Mouse (Mus musculus) liver, embryonic 13.5 days (tissue): Measurements from ENCODE around the gene Ccdc181. TPM values are rescaled to one million over a fixed set of nuclear protein-coding genes. Genes with fewer than 3 reads are reported as not detected.

Experiments used
- ATAC-seq: fragments of 200-750 bp; cut with Nextera tagmentation; 2 replicates; pipeline ENCODE4 v1.8.0; 2017; ENCODE audit warnings: low read depth, mild to moderate bottlenecking, moderate number of reproducible peaks, moderate library complexity
- DNase-seq: peaks from one replicate; pipeline ENCODE4 v3.0.0; 2022
- H3K27ac ChIP-seq: fragments of 300-500 bp; sonication (generic); 2 replicates; pipeline ENCODE4 v1.5.1; 2015; ENCODE audit warnings: moderate library complexity, mild to moderate bottlenecking, inconsistent platforms
- H3K27me3 ChIP-seq: fragments of 300-500 bp; sonication (generic); 2 replicates; pipeline ENCODE4 v1.6.1; 2015; ENCODE audit warnings: mild to moderate bottlenecking, inconsistent platforms
- H3K36me3 ChIP-seq: fragments of 300-500 bp; sonication (generic); 2 replicates; pipeline ENCODE4 v1.6.1; 2015; ENCODE audit warnings: mild to moderate bottlenecking, inconsistent platforms
- H3K4me1 ChIP-seq: fragments of 300-500 bp; sonication (generic); replicated peaks from 2 replicates; pipeline ENCODE4 v1.6.1; 2015; ENCODE audit warnings: inconsistent platforms
- H3K4me2 ChIP-seq: fragments of 300-500 bp; sonication (generic); 2 replicates; pipeline ENCODE4 v1.6.1; 2015; ENCODE audit warnings: inconsistent platforms, mild to moderate bottlenecking, moderate library complexity
- H3K4me3 ChIP-seq: fragments of 300-500 bp; sonication (generic); replicated peaks from 2 replicates; pipeline ENCODE4 v1.5.1; 2015; ENCODE audit warnings: mild to moderate bottlenecking, inconsistent platforms
- H3K9ac ChIP-seq: fragments of 300-500 bp; sonication (generic); 2 replicates; pipeline ENCODE4 v1.6.1; 2015; ENCODE audit warnings: mild to moderate bottlenecking, inconsistent platforms
- H3K9me3 ChIP-seq: fragments of 300-500 bp; sonication (generic); replicated peaks from 2 replicates; pipeline ENCODE4 v1.6.1; 2016; ENCODE audit warnings: inconsistent platforms
- WGBS: fragments of 180-500 bp; shearing (Covaris S2); methylation state at CpG from one replicate; pipeline ENCODE4 v1.1.7; 2015; ENCODE audit not compliant: insufficient replicate concordance; 5-methylcytosine and 5-hydroxymethylcytosine counted together
- polyA plus RNA-seq: library from polyadenylated mRNA; unstranded; fragments of >200 nt; fragmentation: Nextera tagmentation; extraction: Ambion mirVana; gene quantifications from 2 replicates; pipeline ENCODE4 v1.2.1, GENCODE M21; 2015

The Ccdc181 gene
- polyA plus RNA-seq, 1 experiment from 2014 or later = 4.7 TPM

DNA sequence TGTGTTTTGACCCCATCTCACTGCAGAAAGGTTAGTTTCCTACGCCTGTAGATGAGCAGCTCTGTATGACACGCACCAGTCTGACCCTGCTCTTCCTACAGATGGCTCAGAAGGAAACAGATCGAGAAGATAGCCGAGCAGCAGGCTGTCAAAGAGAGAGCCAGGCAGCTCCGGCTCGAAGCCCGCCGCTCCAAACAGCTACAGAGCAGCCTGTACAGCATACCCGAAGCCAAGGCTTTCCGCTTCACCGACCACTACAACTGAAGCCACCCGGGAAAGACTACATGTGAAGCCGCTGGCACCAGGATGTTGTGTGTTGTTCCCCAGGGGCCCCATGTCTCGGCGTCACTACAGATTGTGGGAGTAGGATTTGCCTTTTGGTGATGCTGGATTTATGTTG lies 12.0 kb downstream of the Ccdc181 start:
- no peak overlapping the region for H3K27ac ChIP-seq
- no peaks in the 10 kb centered on the region for H3K4me1 ChIP-seq
- H3K4me2 ChIP-seq = no peak overlapping the region
- ATAC-seq (no peak), DNase-seq (no peak)
- no peaks in the 10 kb centered on the region for H3K27me3 ChIP-seq
- peaks cover 21% of the 10 kb centered on the region for H3K36me3 ChIP-seq
- H3K9ac ChIP-seq = no peak overlapping the region
- 45% methylated on average over 15 of the region's 15 CpGs for WGBS
- no peak overlapping the region for H3K4me3 ChIP-seq
- H3K9me3 ChIP-seq = no peaks in the 10 kb centered on the region

DNA sequence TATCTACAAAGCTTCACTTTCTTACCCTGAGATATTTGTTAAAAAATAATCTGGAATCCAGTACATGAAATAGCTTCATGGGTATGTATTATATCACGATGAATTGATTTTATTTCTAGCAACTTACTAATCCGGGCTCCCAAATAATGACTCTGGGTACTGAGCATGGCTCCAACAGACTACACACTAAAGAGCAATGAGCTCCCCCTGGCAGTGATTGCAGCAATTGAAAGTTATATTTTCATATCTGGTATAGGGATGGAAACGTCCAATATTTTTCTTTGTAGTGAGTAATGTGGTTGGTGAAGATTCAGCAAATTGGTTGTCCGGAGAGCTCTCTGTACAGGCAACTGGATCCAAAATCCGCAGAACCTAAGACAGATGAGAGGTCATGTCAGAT lies 16.7 kb downstream of the Ccdc181 start:
- DNase-seq = no peak
- Histone ChIP-seq H3K4me2 (no peak overlapping the region), H3K4me1 (no peaks in the 10 kb centered on the region), H3K9me3 (no peaks in the 10 kb centered on the region), H3K4me3 (no peak overlapping the region), H3K36me3 (peaks cover 47% of the 10 kb centered on the region), H3K9ac (no peak overlapping the region), H3K27me3 (no peaks in the 10 kb centered on the region), H3K27ac (no peak overlapping the region)
- ATAC-seq = no peak
- WGBS = 78% methylated on average over 5 of the region's 5 CpGs

DNA sequence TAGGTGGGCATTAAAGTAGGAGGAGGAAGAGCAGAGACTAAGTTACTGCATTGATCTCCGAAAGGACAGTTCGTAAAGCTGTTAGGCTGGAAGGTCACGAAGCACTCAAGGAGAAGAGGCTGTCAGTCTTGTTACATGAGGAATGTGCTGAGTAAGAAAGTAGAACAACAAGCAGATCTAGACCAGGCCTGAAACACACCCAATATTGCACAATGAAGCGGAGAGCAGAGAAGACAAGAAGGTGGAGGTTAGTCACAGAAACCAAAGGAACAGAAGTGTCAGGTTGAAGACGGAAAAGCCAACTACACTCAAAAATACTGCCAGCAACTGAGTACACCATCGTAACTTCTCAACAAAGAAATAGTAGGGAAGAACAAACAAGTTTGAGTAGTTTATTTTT lies 18.7 kb downstream of the Ccdc181 start:
- ATAC-seq (no peak), DNase-seq (no peak)

DNA sequence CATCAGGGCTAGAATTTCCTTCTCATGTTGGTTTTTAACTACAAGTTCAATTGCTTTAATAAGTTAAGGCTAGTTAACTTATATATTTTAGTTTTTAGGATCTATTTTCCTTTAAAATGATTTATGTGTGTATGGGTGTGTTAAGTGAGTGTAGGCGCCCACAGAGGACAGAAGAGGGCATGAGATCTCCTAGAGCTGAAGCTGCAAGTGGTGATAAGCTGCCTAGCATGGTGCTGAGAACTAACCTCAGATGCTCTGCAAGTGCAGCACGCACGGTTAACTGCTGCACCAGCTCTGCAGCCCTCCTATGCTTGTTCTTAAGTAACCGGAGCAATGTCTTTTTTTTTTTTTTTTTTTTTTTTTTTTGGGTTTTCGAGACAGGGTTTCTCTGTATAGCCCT lies 21.1 kb downstream of the Ccdc181 start:
- H3K4me2 ChIP-seq = no peak overlapping the region
- H3K4me3 ChIP-seq = no peak overlapping the region
- WGBS = 73% methylated on average over 4 of the region's 5 CpGs
- H3K9me3 ChIP-seq = no peaks in the 10 kb centered on the region
- peaks cover 69% of the 10 kb centered on the region for H3K36me3 ChIP-seq
- no peak overlapping the region for H3K9ac ChIP-seq
- no peak overlapping the region for H3K27ac ChIP-seq
- H3K27me3 ChIP-seq = no peaks in the 10 kb centered on the region
- no peak for DNase-seq
- H3K4me1 ChIP-seq = no peaks in the 10 kb centered on the region
- no peak for ATAC-seq

More for the DNA sequence above, 18.7 kb downstream of the Ccdc181 start:
- Histone ChIP-seq H3K4me3 (no peak overlapping the region), H3K27me3 (no peaks in the 10 kb centered on the region), H3K4me2 (no peak overlapping the region), H3K9ac (no peak overlapping the region), H3K36me3 (peaks cover 63% of the 10 kb centered on the region), H3K27ac (no peak overlapping the region), H3K9me3 (no peaks in the 10 kb centered on the region), H3K4me1 (no peaks in the 10 kb centered on the region)
- WGBS = 87% methylated on average over 6 of the region's 6 CpGs

DNA sequence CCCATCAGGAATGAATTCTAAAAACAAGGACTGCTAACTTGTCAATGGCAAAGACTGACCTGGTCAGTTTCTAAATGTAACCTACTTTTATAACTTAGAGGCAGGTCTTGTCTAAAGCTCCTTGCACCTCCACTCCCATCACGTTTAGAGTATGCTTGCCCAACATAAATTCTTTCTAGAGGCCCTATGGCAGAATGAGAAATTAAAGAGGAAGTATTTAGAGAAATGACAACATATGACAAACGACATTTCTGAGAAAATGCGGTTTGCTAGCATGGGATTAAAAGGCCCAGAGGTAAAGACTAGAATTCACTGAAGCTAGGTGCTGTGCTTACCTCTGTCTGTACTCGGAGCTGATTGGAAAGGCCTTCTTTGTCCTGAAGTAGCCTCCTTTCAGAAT lies 26.6 kb downstream of the Ccdc181 start:
- DNase-seq = no peak
- H3K27me3 ChIP-seq = no peaks in the 10 kb centered on the region
- H3K9ac ChIP-seq = no peak overlapping the region
- no peak overlapping the region for H3K27ac ChIP-seq
- H3K9me3 ChIP-seq = no peaks in the 10 kb centered on the region
- 71% methylated on average over 4 of the region's 4 CpGs for WGBS
- no peak overlapping the region for H3K4me2 ChIP-seq
- no peak overlapping the region for H3K4me3 ChIP-seq
- no peak for ATAC-seq
- H3K4me1 ChIP-seq = peaks cover 10% of the 10 kb centered on the region
- H3K36me3 ChIP-seq = peaks cover 54% of the 10 kb centered on the region

DNA sequence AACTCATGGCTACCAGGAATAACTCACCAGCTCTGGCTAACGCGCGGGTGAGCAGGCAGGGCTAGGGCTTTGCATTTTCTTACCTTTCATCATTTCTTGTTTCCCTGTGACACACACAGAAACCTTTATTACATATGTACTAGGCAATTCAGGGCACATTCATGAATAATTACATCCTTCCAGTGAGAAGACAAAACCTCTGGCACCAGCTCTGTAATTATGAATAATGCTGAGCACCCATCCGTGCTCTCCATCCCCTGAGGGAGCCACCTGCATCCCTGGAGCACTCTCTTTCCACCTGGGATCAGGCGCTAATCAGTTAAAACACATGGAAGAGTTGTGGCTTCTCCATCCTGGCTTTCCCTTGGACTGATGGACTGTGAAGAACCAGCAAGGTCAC lies 28.4 kb downstream of the Ccdc181 start, which contains the start of gene Nme7:
TSS of gene Nme7 (plus strand) at position 301 of the 400 bp plus-strand sequence.
- no peak within 1 kb of the TSS for H3K4me2 ChIP-seq
- H3K36me3 ChIP-seq = peaks cover 39% of the 10 kb centered on the region
- H3K9me3 ChIP-seq = no peaks in the 10 kb centered on the region
- 87% methylated on average over 5 of the region's 5 CpGs for WGBS
- H3K4me3 ChIP-seq = no peak within 1 kb of the TSS
- no peak within 1 kb of the TSS for H3K27ac ChIP-seq
- ATAC-seq (no peak), DNase-seq (no peak)
- H3K9ac ChIP-seq = no peak within 1 kb of the TSS
- H3K4me1 ChIP-seq = peaks cover 18% of the 10 kb centered on the region
- no peaks in the 10 kb centered on the region for H3K27me3 ChIP-seq

DNA sequence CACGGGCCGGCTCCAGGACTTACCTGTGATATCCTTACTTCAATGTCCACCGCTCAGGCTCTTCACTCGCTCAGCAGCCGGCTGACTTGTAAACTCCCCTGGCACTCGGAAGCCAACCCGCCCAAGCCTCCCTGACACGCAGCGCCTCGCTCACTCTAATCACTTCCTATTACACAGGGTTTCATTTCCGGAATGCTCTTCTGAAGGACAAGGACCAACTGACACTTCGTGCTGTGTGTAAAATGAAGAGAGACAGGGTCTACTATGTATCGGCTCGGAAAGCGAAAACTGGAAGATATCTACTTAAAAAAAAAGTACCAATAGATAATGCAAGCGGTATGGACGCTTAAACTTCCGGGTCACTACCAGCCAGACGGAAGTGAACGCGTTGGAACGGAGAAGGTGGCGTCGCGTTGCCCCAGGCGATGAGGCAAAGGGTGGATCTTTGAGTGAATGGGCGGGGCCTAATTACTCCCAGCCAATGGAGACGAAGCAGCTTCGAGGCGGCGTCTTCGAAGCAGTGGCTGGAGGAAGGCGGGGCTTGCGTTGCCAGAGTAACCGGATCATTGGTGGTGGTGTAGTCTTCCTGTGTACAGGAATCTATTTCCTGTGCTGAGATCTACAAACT lies 31.9 kb downstream of the Ccdc181 start, which contains the start of gene Blzf1:
TSS of gene Blzf1 (minus strand) at position 366 of the 628 bp plus-strand sequence.
- H3K27ac ChIP-seq = peak within 1 kb of the TSS; percentile 80
- H3K27me3 ChIP-seq = no peaks in the 10 kb centered on the region
- peak within 1 kb of the TSS; percentile 85 for H3K9ac ChIP-seq
- DNase-seq (peak; percentile 97), ATAC-seq (peak; percentile 99)
- H3K9me3 ChIP-seq = no peaks in the 10 kb centered on the region
- under 1% methylated on average over 35 of the region's 35 CpGs for WGBS
- H3K36me3 ChIP-seq = peaks cover 9% of the 10 kb centered on the region
- H3K4me3 ChIP-seq = peak within 1 kb of the TSS; percentile 73
- H3K4me1 ChIP-seq = peaks cover 18% of the 10 kb centered on the region
- H3K4me2 ChIP-seq = peak within 1 kb of the TSS; percentile 89

DNA sequence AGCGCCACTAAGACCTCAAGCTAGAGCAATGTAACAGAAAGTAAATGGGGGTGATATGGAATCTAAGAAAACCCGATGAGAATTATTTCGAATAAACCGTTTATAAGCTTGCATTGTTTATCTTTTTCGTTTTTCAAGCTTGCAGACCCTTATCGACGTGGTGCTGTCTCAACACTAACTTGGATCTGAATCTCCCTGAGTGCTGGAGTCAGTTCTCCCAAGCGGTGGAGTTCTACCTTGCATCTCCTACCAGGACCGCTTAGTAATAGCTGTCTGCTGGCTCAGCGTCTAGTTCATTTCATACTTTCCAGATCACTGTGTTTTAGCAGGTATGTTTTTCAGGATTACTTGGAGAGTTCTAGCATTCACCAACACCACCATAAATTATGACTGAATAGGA lies 32.5 kb downstream of the Ccdc181 start:
- Histone ChIP-seq H3K36me3 (peaks cover 3% of the 10 kb centered on the region; the same call in 1 of the 2 replicates), H3K4me2 (peak overlapping the region; percentile 89), H3K27me3 (no peaks in the 10 kb centered on the region), H3K4me3 (peak overlapping the region; percentile 73), H3K4me1 (peaks cover 18% of the 10 kb centered on the region), H3K27ac (peak overlapping the region; percentile 48; the same call in 1 of the 2 replicates), H3K9me3 (no peaks in the 10 kb centered on the region), H3K9ac (peak overlapping the region; percentile 65)
- ATAC-seq (no peak), DNase-seq (no peak)
- WGBS = 9% methylated on average over 10 of the region's 10 CpGs

DNA sequence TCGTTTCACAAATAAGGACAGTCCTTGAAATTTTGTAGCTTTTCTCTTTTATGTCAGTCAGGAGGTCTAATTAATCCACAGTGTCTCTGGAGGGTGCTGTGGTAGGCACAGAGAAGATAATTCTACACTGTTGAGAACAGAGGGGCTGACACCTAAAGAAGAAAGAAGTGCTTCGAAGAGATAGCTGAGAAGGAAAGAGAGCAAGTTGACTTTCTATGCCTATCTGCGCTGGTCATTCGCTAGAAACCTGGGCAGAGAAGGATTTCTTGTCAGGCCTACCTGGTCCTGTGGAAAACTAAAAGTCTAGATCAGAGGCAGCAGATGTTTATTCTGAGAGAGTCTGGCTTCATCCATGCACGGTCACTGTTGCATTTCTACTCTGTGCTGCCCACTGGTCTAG lies 38.7 kb downstream of the Ccdc181 start:
- ATAC-seq (no peak), DNase-seq (no peak)
- no peaks in the 10 kb centered on the region for H3K9me3 ChIP-seq
- H3K27ac ChIP-seq = no peak overlapping the region
- no peaks in the 10 kb centered on the region for H3K27me3 ChIP-seq
- H3K4me1 ChIP-seq = peaks cover 8% of the 10 kb centered on the region; the same call in 1 of the 2 replicates
- no peaks in the 10 kb centered on the region; the same call in 1 of the 2 replicates for H3K36me3 ChIP-seq
- no peak overlapping the region for H3K4me2 ChIP-seq
- H3K4me3 ChIP-seq = no peak overlapping the region
- 79% methylated on average over 5 of the region's 5 CpGs for WGBS
- no peak overlapping the region for H3K9ac ChIP-seq

DNA sequence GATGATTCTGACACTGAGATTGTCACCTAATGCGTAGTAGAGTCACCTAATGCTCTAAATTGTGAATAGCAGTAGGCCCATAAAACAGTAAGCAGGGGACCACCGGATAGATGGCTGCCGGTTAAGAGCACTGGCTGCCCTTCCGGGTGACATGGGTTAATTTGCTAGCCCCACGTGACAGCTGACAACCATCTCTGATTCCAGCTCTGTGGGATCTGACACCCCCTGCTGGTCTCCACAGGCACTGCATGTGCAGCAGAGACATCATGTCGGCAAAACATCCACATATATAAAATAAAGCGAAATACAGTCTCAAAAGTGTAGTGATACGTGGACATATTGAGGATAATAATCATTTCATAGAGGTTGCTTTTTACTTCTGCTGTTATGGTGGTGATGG lies 39.9 kb downstream of the Ccdc181 start:
- Histone ChIP-seq H3K36me3 (no peaks in the 10 kb centered on the region; the same call in 1 of the 2 replicates), H3K27ac (no peak overlapping the region), H3K9ac (no peak overlapping the region), H3K4me2 (no peak overlapping the region), H3K9me3 (no peaks in the 10 kb centered on the region), H3K4me1 (peaks cover 18% of the 10 kb centered on the region), H3K27me3 (no peaks in the 10 kb centered on the region), H3K4me3 (no peak overlapping the region)
- 71% methylated on average over 8 of the region's 8 CpGs for WGBS
- no peak for ATAC-seq
- peak; percentile 13 for DNase-seq

DNA sequence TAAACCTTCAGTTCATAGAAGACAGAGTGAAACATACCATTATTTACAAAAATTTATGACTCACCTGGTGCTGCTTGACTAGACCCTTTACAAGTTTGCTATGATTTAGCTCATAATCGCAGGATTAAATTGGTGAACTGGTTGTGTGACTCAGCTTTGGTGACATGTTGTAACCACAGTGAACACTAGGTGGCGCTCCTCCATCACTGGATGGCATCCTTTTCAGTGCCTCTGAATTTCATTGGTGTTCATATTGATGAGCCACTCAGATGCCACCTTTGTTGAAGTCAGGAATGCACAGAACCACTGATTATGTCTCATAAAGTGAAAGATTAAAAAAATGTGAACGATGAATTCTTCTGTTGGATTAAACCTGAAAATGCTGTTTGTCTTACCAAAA lies 41.3 kb downstream of the Ccdc181 start:
- no peaks in the 10 kb centered on the region for H3K9me3 ChIP-seq
- H3K9ac ChIP-seq = no peak overlapping the region
- DNase-seq (peak; percentile 58), ATAC-seq (no peak)
- WGBS = 27% methylated on average over 3 of the region's 3 CpGs
- no peaks in the 10 kb centered on the region; the same call in 1 of the 2 replicates for H3K36me3 ChIP-seq
- H3K27ac ChIP-seq = no peak overlapping the region
- no peak overlapping the region for H3K4me2 ChIP-seq
- H3K27me3 ChIP-seq = no peaks in the 10 kb centered on the region
- no peak overlapping the region for H3K4me3 ChIP-seq
- peaks cover 26% of the 10 kb centered on the region for H3K4me1 ChIP-seq

DNA sequence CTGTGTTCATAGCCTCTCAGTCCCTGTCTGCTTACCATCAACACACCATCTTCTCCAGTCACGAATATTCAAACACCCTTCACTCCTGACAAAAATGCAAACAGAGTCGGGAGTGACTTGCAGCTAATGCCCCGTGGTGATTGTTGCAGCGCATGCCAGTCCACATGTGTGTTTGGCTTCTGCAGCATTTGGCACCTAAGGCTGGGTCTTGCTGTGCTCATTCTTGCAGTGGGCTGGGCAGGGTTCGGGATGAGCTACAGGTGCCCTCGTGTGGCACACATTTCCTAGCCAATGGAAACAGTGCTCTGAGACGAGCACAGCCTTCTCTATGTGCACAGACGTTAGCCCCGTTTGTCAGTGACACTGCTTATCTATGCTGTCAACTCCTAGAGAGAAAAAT lies 41.9 kb downstream of the Ccdc181 start:
- WGBS = 57% methylated on average over 9 of the region's 9 CpGs

More for the DNA sequence above, 41.9 kb downstream of the Ccdc181 start:
- ATAC-seq (peak; percentile 5; the same call in 1 of the 2 replicates), DNase-seq (no peak)
- H3K36me3 ChIP-seq = no peaks in the 10 kb centered on the region
- H3K27ac ChIP-seq = no peak overlapping the region
- no peak overlapping the region for H3K9ac ChIP-seq
- no peaks in the 10 kb centered on the region for H3K27me3 ChIP-seq
- H3K4me3 ChIP-seq = no peak overlapping the region
- H3K4me1 ChIP-seq = peaks cover 26% of the 10 kb centered on the region
- H3K4me2 ChIP-seq = no peak overlapping the region
- no peaks in the 10 kb centered on the region for H3K9me3 ChIP-seq
